Mouse (Mus musculus): ENCODE measurements around the gene Kcnh4.
A peak's percentile ranks its signal among the peaks of the same experiment; 100 is the strongest.

GRCm38 (mm10) chr11:100694926-100695325 lies 64.8 kb downstream of the Kcnh4 start:
- peak; percentile 81; the same call in 1 of the 2 replicates for TF ChIP-seq ZC3H11A (IDR thresholded peaks at IDR 0.05; ENCODE audit: borderline replicate concordance, low read depth, low read length)
- TF ChIP-seq MAFK (IDR thresholded peaks at IDR 0.05; ENCODE audit: insufficient read depth, low read depth, low read length): no peak
- no peak for TF ChIP-seq CHD2 (IDR thresholded peaks at IDR 0.05; ENCODE audit: low read depth, low read length)
- no peak for TF ChIP-seq ZNF384 (IDR thresholded peaks at IDR 0.05; ENCODE audit: low read depth, low read length)
- no peak for TF ChIP-seq HCFC1 (IDR thresholded peaks at IDR 0.05; ENCODE audit: borderline replicate concordance, insufficient read depth, low read length)

All from ES-E14 (cell line).